In genomic region chrX:162829741-162830140, GRCm38 (mm10) we compare ENCODE assay signal across 8 mouse cellular contexts. TPM values are rescaled to one million over a fixed set of nuclear protein-coding genes. Genes with fewer than 3 reads are reported as not detected.
DNase-seq lines count a peak whose midpoint lies in the region; ATAC-seq and TF ChIP-seq lines count a peak whose summit lies in the region.

No protein-coding gene starts in this region.

- TF ChIP-seq EP300 in stomach, postnatal 0 days (optimal IDR thresholded peaks at IDR 0.05): no peak

- WGBS in limb, embryonic 15.5 days: 35% methylated on average over 5 of the region's 5 CpGs
- 38% methylated on average over 5 of the region's 5 CpGs for WGBS in stomach, postnatal 0 days

- peak overlapping the region; percentile 83 for H3K4me3 ChIP-seq in erythroblast, embryonic 14.5 days (replicated peaks)
- peak overlapping the region; percentile 81 for H3K4me3 ChIP-seq in G1E (ENCODE audit: low read depth, low read length)
- peak overlapping the region; percentile 57 for H3K4me3 ChIP-seq in limb, embryonic 15.5 days
- peak overlapping the region; percentile 35 for H3K4me3 ChIP-seq in stomach, postnatal 0 days (ENCODE audit: low read depth, low read length)

- TF ChIP-seq CTCF in G1E (IDR thresholded peaks at IDR 0.05; ENCODE audit: low read depth, low read length): no peak
- no peak for TF ChIP-seq CTCF in stomach, postnatal 0 days (IDR thresholded peaks at IDR 0.05; ENCODE audit: low read depth)

- peaks cover 7% of the 10 kb centered on the region for H3K36me3 ChIP-seq in erythroblast, embryonic 14.5 days (ENCODE audit: control insufficient read depth)
- H3K36me3 ChIP-seq in G1E (replicated peaks): peaks cover 11% of the 10 kb centered on the region
- H3K36me3 ChIP-seq in limb, embryonic 15.5 days: no peaks in the 10 kb centered on the region
- H3K36me3 ChIP-seq in stomach, postnatal 0 days (ENCODE audit: control insufficient read depth, insufficient read depth, low read length): no peaks in the 10 kb centered on the region

- H3K9me3 ChIP-seq in erythroblast, embryonic 14.5 days (ENCODE audit: control insufficient read depth, low read length): peaks cover 4% of the 10 kb centered on the region
- no peaks in the 10 kb centered on the region for H3K9me3 ChIP-seq in G1E (replicated peaks)
- no peaks in the 10 kb centered on the region for H3K9me3 ChIP-seq in limb, embryonic 15.5 days
- H3K9me3 ChIP-seq in stomach, postnatal 0 days (ENCODE audit: control insufficient read depth, low read length): no peaks in the 10 kb centered on the region

- no peak overlapping the region for H3K27ac ChIP-seq in limb, embryonic 15.5 days
- no peak overlapping the region; the same call in 1 of the 2 replicates for H3K27ac ChIP-seq in stomach, postnatal 0 days (replicated peaks)

- H3K9ac ChIP-seq in limb, embryonic 15.5 days: no peak overlapping the region
- no peak overlapping the region for H3K9ac ChIP-seq in stomach, postnatal 0 days (ENCODE audit: low read length)

- peaks cover 6% of the 10 kb centered on the region for H3K4me1 ChIP-seq in erythroblast, embryonic 14.5 days (ENCODE audit: control insufficient read depth)
- H3K4me1 ChIP-seq in G1E (ENCODE audit: insufficient read depth, low read depth, low read length): peaks cover 6% of the 10 kb centered on the region; the same call in 1 of the 2 replicates
- no peaks in the 10 kb centered on the region for H3K4me1 ChIP-seq in limb, embryonic 15.5 days
- H3K4me1 ChIP-seq in stomach, postnatal 0 days (replicated peaks; ENCODE audit: control insufficient read depth, insufficient read depth): no peaks in the 10 kb centered on the region

- peak overlapping the region; percentile 20; the same call in 1 of the 2 replicates for H3K4me2 ChIP-seq in limb, embryonic 15.5 days
- H3K4me2 ChIP-seq in stomach, postnatal 0 days (replicated peaks; ENCODE audit: low read depth): peak overlapping the region; percentile 34; the same call in 1 of the 2 replicates

- DNase-seq in G1E (ENCODE audit: low spot score) (no peak), MN1 (ENCODE audit: low spot score) (no peak)
- DNase-seq in heart, postnatal 36 days: peak; percentile 6 to 10
- no peak for DNase-seq in stomach, postnatal 0 days (ENCODE audit: low spot score)
- no peak for DNase-seq in layer of hippocampus, adult 9-10 months (ENCODE audit: low spot score)

- ATAC-seq in erythroblast, adult 5-6 weeks (replicated peaks; ENCODE audit: low FRiP score, poor library complexity, severe bottlenecking): no peak
- ATAC-seq in G1E (ENCODE audit: extremely low read depth, insufficient number of reproducible peaks, low FRiP score, poor library complexity, severe bottlenecking): no peak
- ATAC-seq in limb, embryonic 15.5 days (ENCODE audit: insufficient number of reproducible peaks, low FRiP score, low TSS enrichment, low read depth): no peak
- no peak for ATAC-seq in stomach, postnatal 0 days (ENCODE audit: low FRiP score, low TSS enrichment)

- no peaks in the 10 kb centered on the region for H3K27me3 ChIP-seq in erythroblast, embryonic 14.5 days (ENCODE audit: control insufficient read depth)
- no peaks in the 10 kb centered on the region for H3K27me3 ChIP-seq in G1E (ENCODE audit: insufficient read depth, low read length)
- H3K27me3 ChIP-seq in limb, embryonic 15.5 days: peaks cover 5% of the 10 kb centered on the region; the same call in 1 of the 2 replicates
- H3K27me3 ChIP-seq in stomach, postnatal 0 days (ENCODE audit: control insufficient read depth, insufficient read depth, low read length): no peaks in the 10 kb centered on the region

- intact Hi-C loops in heart, postnatal 36 days (cut with DNase I): no loop called here

RNA-seq across cellular contexts. Expression of gene Txlng, which starts 0.5 kb away (rescaled TPM):
- polyA plus RNA-seq in erythroblast, embryonic 14.5 days (2012): 0.18 and 0.37 TPM in 2 replicates
- total RNA-seq in erythroblast, adult 5-6 weeks (2015; ENCODE audit: low replicate concordance): 7.9 and 9.2 TPM in 2 replicates
- total RNA-seq in erythroblast, adult 5-6 weeks (2017; ENCODE audit: low replicate concordance): 17.6 and 23.8 TPM in 2 replicates
- 39.1 and 43.0 TPM in 2 replicates for total RNA-seq in G1E (2014; fragmentation: Nextera tagmentation)
- total RNA-seq in G1E (2017): 32.2 and 36.5 TPM in 2 replicates
- polyA plus RNA-seq in G1E (2012): 5.5 and 8.2 TPM in 2 replicates
- 1 to 10 TPM; 8.3 to 8.8 TPM for total RNA-seq in heart, postnatal 36 days (2021)
- polyA plus RNA-seq in limb, embryonic 15.5 days (2015; fragmentation: Nextera tagmentation; extraction: Ambion mirVana): 11.9 and 12.7 TPM in 2 replicates
- 5.7 and 6.2 TPM in 2 replicates for polyA plus RNA-seq in stomach, postnatal 0 days (2015; fragmentation: Nextera tagmentation; extraction: Ambion mirVana)

RNA-seq across cellular contexts. Expression of gene Syap1, which starts 58.5 kb away (rescaled TPM):
- polyA plus RNA-seq in erythroblast, embryonic 14.5 days (2012): 0.44 and 0.61 TPM in 2 replicates
- 7.1 and 13.2 TPM in 2 replicates for total RNA-seq in erythroblast, adult 5-6 weeks (2015; ENCODE audit: low replicate concordance)
- 29.5 and 30.1 TPM in 2 replicates for total RNA-seq in erythroblast, adult 5-6 weeks (2017; ENCODE audit: low replicate concordance)
- total RNA-seq in G1E (2014; fragmentation: Nextera tagmentation) (30.6 and 34.4 TPM in 2 replicates), G1E (2017) (46.0 and 53.5 TPM in 2 replicates)
- 5.9 and 6.7 TPM in 2 replicates for polyA plus RNA-seq in G1E (2012)
- 10 to 100 TPM; 27.4 to 31.3 TPM for total RNA-seq in heart, postnatal 36 days (2021)
- polyA plus RNA-seq in limb, embryonic 15.5 days (2015; fragmentation: Nextera tagmentation; extraction: Ambion mirVana): 38.5 and 43.9 TPM in 2 replicates
- polyA plus RNA-seq in stomach, postnatal 0 days (2015; fragmentation: Nextera tagmentation; extraction: Ambion mirVana): 40.6 and 43.3 TPM in 2 replicates

Comparison
In these comparisons a context has a peak if more than half of its experiments do, and no peak if none do; other contexts are left out.
1. DNase-seq: peak in heart, postnatal 36 days (2 of 2); none in G1E (single experiment), stomach, postnatal 0 days (single experiment), layer of hippocampus, adult 9-10 months (single experiment) and MN1 (single experiment).
2. Peak in every context shown above with its lines, with median percentiles within 50 percentile points of each other: H3K4me3 ChIP-seq.